Mouse (Mus musculus) olfactory bulb, adult 2 months (tissue): ENCODE measurements around the gene Itga6.

Experiments
- CTCF ChIP-seq: fragments of 200-500 bp; IDR thresholded peaks from 2 replicates; pipeline ENCODE4 v1.5.1; 2012; ENCODE audit warnings: low read depth, mild to moderate bottlenecking, low read length, moderate library complexity; ENCODE audit not compliant: insufficient read depth
- POLR2A ChIP-seq: fragments of 200-500 bp; IDR thresholded peaks from 2 replicates; pipeline ENCODE4 v1.6.1; 2012; ENCODE audit warnings: mild to moderate bottlenecking, low read depth, low read length, moderate library complexity; ENCODE audit not compliant: insufficient read depth

DNA sequence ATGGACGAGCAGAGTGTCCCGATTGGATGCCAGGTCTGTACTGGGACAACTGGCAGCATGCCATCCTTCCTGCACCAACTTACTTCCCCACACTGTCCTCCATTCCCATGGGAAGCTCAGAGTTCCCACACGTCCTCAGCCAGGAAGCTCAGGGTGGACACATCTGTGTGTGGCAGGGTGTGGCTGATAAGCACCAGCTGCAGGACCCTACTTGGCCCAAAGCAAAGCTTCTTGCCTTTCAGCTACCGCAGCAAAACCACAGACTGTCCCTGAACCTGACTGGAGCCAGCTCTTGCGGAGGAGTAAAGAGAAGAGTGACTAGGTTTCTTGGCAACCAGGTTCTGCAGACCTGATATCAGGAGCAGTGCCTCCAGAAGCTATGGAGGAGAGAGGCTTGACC lies 11.7 kb downstream of the Itga6 start:
- TF ChIP-seq POLR2A (no peak), CTCF (no peak)
